Mouse (Mus musculus): ENCODE measurements around the gene Gpc6. TPM values are rescaled to one million over a fixed set of nuclear protein-coding genes. Genes with fewer than 3 reads are reported as not detected.

Gene Gpc6
- total and polyA plus RNA-seq, 3 experiments = 4.6 to 10.3 (median 8.0) TPM

DNA sequence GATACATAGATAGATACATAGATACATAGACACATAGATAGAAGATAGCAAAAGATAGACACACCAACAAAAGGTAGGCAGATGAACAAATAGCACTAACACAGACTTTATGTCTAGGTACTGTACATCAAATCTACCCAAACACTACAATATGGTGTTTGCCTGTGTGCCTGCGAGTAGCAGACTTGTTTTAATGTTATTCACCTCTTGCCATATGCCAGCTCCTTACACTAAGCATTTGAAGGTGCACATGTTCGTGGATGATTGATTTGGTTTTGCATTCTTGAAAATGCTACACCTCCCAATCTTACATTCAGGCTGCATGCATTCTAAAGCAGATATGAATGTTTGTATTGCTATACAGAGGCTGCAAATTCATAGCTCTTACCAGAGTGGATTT is 680.6 kb downstream of the Gpc6 start:
- H3K27me3 ChIP-seq (ENCODE audit: control insufficient read depth, insufficient read depth, low read length) = no peaks in the 10 kb centered on the region

DNA sequence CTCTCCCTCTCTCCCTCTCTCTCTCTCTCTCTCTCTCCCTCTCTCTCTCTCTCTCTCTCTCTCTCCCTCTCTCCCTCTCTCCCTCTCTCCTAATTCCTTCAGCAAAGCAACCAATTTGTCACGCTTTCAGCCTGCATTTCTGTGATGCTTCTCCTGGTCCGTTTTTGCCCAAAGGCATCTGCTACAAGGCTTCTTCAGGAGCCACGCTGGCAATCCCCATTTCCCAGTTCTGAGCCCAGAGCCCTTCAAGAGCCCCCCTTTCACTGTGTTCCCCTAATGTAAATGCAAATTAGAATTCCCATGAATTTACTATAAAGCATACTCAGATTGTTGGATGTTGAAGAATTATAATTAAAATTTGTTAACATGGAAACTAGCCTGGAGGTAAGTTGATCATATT is 686.0 kb downstream of the Gpc6 start:
- H3K79me2 ChIP-seq (replicated peaks; ENCODE audit: control insufficient read depth, insufficient read depth, low read length) = no peaks in the 10 kb centered on the region
- TF ChIP-seq EP300 (IDR thresholded peaks at IDR 0.05; ENCODE audit: insufficient read depth, low read depth, low read length) = no peak
- TF ChIP-seq POLR2A (IDR thresholded peaks at IDR 0.05; ENCODE audit: insufficient read depth, low read depth, low read length) = no peak
- TF ChIP-seq CTCF (IDR thresholded peaks at IDR 0.05) = no peak
- intact Hi-C loops (cut with DNase I) = no loop called here
- H3K27me3 ChIP-seq (ENCODE audit: control insufficient read depth, insufficient read depth, low read length) = no peaks in the 10 kb centered on the region
- no peak for DNase-seq
- H3K4me3 ChIP-seq = no peak overlapping the region
- no peak overlapping the region for H3K9ac ChIP-seq (ENCODE audit: low read depth, low read length)
- no peak overlapping the region for H3K27ac ChIP-seq
- 76% methylated on average over 3 of the region's 3 CpGs for WGBS
- H3K4me1 ChIP-seq (ENCODE audit: control insufficient read depth, insufficient read depth, low read length) = no peaks in the 10 kb centered on the region
- H3K36me3 ChIP-seq (ENCODE audit: control insufficient read depth, insufficient read depth, low read length) = no peaks in the 10 kb centered on the region

More for the DNA sequence above, 680.6 kb downstream of the Gpc6 start:
- WGBS = 76% methylated on average over 2 of the region's 2 CpGs
- no peak overlapping the region for H3K27ac ChIP-seq
- no peak for DNase-seq
- TF ChIP-seq POLR2A (IDR thresholded peaks at IDR 0.05; ENCODE audit: insufficient read depth, low read depth, low read length) (no peak), EP300 (IDR thresholded peaks at IDR 0.05; ENCODE audit: insufficient read depth, low read depth, low read length) (no peak), CTCF (IDR thresholded peaks at IDR 0.05) (no peak)
- intact Hi-C loops (cut with DNase I) = no loop called here
- H3K36me3 ChIP-seq (ENCODE audit: control insufficient read depth, insufficient read depth, low read length) = no peaks in the 10 kb centered on the region
- no peaks in the 10 kb centered on the region for H3K79me2 ChIP-seq (replicated peaks; ENCODE audit: control insufficient read depth, insufficient read depth, low read length)
- no peak overlapping the region for H3K9ac ChIP-seq (ENCODE audit: low read depth, low read length)
- no peaks in the 10 kb centered on the region for H3K4me1 ChIP-seq (ENCODE audit: control insufficient read depth, insufficient read depth, low read length)
- H3K4me3 ChIP-seq = no peak overlapping the region

DNA sequence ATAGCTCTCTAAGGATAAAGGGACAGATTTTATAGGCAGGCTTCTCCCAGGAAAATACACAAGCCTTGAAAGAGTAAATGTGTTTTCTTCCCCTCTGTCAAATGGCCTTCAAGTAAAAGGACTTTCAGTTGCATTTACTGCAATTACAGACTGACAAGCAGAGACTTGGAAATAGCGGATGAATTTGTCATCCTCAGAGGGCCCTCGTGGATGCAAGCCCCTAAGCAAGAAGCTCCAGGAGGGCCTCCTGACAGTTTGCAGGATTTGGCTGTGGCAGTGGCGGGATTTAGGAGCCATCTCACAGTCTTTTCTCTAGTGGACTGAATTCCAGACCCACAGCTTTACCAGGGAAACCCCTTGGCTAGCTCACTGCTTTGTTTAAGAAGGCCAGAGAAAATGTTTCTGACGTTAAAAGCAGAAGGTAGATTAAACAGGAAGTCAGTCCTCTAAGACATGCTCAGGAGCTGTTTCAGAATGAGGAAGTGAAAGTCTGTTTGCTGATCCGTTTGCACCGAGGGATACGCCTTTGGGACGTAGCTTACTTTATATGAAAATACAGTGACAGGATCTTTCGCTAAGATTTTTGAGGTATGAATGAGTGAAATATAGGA is 700.1 kb downstream of the Gpc6 start:
- no peaks in the 10 kb centered on the region for H3K36me3 ChIP-seq (ENCODE audit: control insufficient read depth, insufficient read depth, low read length)
- no peak overlapping the region for H3K9ac ChIP-seq (ENCODE audit: low read depth, low read length)
- no peaks in the 10 kb centered on the region for H3K4me1 ChIP-seq (ENCODE audit: control insufficient read depth, insufficient read depth, low read length)
- no peaks in the 10 kb centered on the region for H3K27me3 ChIP-seq (ENCODE audit: control insufficient read depth, insufficient read depth, low read length)
- H3K79me2 ChIP-seq (replicated peaks; ENCODE audit: control insufficient read depth, insufficient read depth, low read length) = no peaks in the 10 kb centered on the region
- no peak overlapping the region for H3K27ac ChIP-seq
- WGBS = 61% methylated on average over 9 of the region's 9 CpGs
- intact Hi-C loops (cut with DNase I) = no loop called here
- TF ChIP-seq POLR2A (IDR thresholded peaks at IDR 0.05; ENCODE audit: insufficient read depth, low read depth, low read length) (no peak), CTCF (IDR thresholded peaks at IDR 0.05) (no peak), EP300 (IDR thresholded peaks at IDR 0.05; ENCODE audit: insufficient read depth, low read depth, low read length) (no peak)
- no peak overlapping the region for H3K4me3 ChIP-seq
- no peak for DNase-seq

DNA sequence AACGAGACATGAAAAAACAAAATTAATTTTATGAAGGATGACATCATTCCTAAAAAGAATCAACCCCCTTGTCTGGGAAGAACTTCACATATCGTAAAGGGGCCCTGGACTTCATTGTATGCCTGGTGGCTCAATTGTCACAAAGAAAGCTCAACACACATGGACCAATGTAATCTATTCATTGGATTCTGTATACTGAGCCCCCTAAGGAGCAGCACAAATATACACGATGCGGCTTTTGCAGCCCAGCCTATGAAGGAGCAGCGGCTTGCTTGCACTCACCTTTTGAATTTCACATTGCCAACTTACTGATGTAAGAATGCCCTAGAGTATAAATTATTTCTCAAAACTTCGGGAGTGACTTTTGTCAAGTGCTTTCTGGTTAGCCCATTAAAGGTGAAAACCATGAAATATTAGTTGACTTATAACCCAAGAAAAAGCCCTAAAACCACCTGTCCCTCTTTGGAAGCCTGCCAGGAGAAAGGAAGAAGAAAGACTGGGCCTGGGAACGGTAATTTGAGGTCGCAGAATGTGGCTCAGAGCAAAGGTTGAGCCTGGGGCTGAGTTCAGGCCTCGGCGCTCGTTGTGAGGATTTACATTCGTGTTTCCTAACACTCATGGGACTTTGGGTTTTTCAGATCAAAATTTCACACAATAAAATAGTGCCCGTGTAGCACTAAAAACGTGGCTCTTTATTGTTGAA is 709.3 kb downstream of the Gpc6 start:
- Histone ChIP-seq H3K27ac (no peak overlapping the region), H3K4me1 (ENCODE audit: control insufficient read depth, insufficient read depth, low read length) (no peaks in the 10 kb centered on the region), H3K36me3 (ENCODE audit: control insufficient read depth, insufficient read depth, low read length) (no peaks in the 10 kb centered on the region), H3K9ac (ENCODE audit: low read depth, low read length) (no peak overlapping the region), H3K27me3 (ENCODE audit: control insufficient read depth, insufficient read depth, low read length) (no peaks in the 10 kb centered on the region), H3K79me2 (replicated peaks; ENCODE audit: control insufficient read depth, insufficient read depth, low read length) (no peaks in the 10 kb centered on the region), H3K4me3 (no peak overlapping the region)
- WGBS = 86% methylated on average over 14 of the region's 14 CpGs
- DNase-seq = no peak
- no peak for TF ChIP-seq EP300 (IDR thresholded peaks at IDR 0.05; ENCODE audit: insufficient read depth, low read depth, low read length)
- TF ChIP-seq CTCF (IDR thresholded peaks at IDR 0.05) = no peak
- TF ChIP-seq POLR2A (IDR thresholded peaks at IDR 0.05; ENCODE audit: insufficient read depth, low read depth, low read length) = no peak
- intact Hi-C loops (cut with DNase I) = no loop called here

DNA sequence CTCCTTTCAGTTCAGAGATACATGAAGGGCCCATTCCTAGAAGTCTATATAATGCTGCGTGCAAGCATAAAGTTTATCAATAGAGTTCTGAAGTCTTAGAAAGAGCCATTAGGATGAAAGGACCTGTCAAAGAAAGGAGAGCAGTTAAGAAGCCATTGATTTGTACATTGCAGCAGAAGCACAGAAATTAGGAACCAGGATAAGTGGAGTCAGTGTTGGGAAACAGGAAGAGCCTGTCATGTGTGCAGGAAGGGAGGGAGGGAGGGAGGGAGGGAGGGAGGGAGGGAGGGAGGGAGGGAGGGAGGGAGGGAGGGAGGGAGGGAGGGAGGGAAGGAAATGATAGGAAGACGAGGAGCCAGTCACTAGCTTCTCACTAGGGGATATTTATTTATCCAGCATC is 716.7 kb downstream of the Gpc6 start:
- intact Hi-C loops (cut with DNase I) = no loop called here
- no peak overlapping the region for H3K9ac ChIP-seq (ENCODE audit: low read depth, low read length)
- no peak overlapping the region for H3K27ac ChIP-seq
- no peaks in the 10 kb centered on the region for H3K4me1 ChIP-seq (ENCODE audit: control insufficient read depth, insufficient read depth, low read length)
- DNase-seq = no peak
- H3K4me3 ChIP-seq = no peak overlapping the region
- H3K79me2 ChIP-seq (replicated peaks; ENCODE audit: control insufficient read depth, insufficient read depth, low read length) = no peaks in the 10 kb centered on the region
- WGBS = 58% methylated on average over 2 of the region's 2 CpGs
- TF ChIP-seq EP300 (IDR thresholded peaks at IDR 0.05; ENCODE audit: insufficient read depth, low read depth, low read length) (no peak), CTCF (IDR thresholded peaks at IDR 0.05) (no peak), POLR2A (IDR thresholded peaks at IDR 0.05; ENCODE audit: insufficient read depth, low read depth, low read length) (no peak)
- H3K27me3 ChIP-seq (ENCODE audit: control insufficient read depth, insufficient read depth, low read length) = no peaks in the 10 kb centered on the region
- no peaks in the 10 kb centered on the region for H3K36me3 ChIP-seq (ENCODE audit: control insufficient read depth, insufficient read depth, low read length)

DNA sequence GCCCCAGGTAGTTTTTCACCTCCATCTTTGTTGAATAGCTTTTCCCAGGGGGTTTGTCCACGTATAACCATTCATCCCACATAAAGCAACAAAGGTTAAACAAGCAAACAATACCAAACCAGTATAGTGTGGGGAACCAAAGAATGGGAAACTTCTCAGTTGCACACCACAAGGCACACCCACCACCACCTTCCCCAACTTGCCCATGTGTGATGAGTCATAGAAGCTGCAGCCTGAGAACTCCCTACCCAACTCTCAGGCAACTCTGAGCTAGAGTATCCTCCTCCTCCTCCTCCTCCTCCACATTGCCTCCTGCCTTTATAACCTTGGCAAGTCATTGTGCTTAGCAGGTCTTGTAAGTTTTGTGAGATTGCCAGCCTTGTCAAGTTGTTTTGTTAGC is 718.0 kb downstream of the Gpc6 start:
- Histone ChIP-seq H3K79me2 (replicated peaks; ENCODE audit: control insufficient read depth, insufficient read depth, low read length) (no peaks in the 10 kb centered on the region), H3K9ac (ENCODE audit: low read depth, low read length) (no peak overlapping the region), H3K27me3 (ENCODE audit: control insufficient read depth, insufficient read depth, low read length) (no peaks in the 10 kb centered on the region), H3K36me3 (ENCODE audit: control insufficient read depth, insufficient read depth, low read length) (no peaks in the 10 kb centered on the region), H3K4me1 (ENCODE audit: control insufficient read depth, insufficient read depth, low read length) (no peaks in the 10 kb centered on the region), H3K4me3 (no peak overlapping the region), H3K27ac (no peak overlapping the region)
- 68% methylated on average over 1 of the region's 1 CpGs for WGBS
- intact Hi-C loops (cut with DNase I) = no loop called here
- DNase-seq = no peak
- TF ChIP-seq CTCF (IDR thresholded peaks at IDR 0.05) = no peak
- TF ChIP-seq EP300 (IDR thresholded peaks at IDR 0.05; ENCODE audit: insufficient read depth, low read depth, low read length) = no peak
- TF ChIP-seq POLR2A (IDR thresholded peaks at IDR 0.05; ENCODE audit: insufficient read depth, low read depth, low read length) = no peak
